Mouse (Mus musculus): Measurements from ENCODE around the gene Sulf2.

Gene Sulf2

DNA sequence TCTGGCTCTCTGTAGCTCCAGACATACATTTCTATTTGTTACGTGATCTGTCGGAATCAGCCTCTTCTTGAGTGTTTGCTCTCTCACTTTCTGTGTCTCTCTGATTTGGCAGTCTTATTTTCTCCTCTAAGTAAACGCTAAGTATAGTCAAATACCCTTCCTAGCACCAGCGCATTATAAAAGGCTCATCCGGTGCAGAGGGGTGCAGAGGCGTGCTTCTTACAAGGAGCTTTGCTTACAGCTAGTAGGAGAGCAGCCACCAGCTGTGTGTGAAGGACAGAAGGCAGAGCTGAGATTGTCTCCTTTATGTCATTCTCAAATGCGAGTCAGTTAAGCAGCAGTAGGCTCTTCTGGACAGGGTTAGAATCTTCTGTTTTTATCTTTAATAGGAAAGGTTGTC, 103.5 kb downstream of the Sulf2 start:
- DNase-seq (ENCODE audit: low spot score): no peak

GRCm38 (mm10) chr2:166051421-166051820, 104.0 kb downstream of the Sulf2 start:
- no peak for DNase-seq (ENCODE audit: low spot score)

DNA sequence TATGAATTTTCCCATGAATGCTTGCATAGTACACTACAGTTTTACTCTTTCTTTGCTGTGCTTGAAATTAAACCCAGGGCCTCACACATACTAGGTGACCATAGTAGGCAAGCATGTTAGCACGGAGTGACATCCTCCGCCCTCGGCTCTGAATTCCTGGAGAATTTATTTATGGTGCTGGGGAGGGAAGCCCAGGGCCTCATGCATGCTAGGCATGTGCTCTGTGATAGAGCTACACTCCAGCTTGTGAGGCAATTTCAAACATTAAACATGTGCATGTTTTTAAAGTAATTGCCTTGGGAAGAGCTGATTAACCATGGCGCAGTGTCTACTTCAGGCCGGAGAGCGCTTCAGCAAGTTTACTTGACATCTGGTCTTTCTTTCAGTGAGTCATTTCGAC, 106.6 kb downstream of the Sulf2 start:
- DNase-seq (ENCODE audit: low spot score): no peak

- DNase-seq (ENCODE audit: low spot score): no peak
These were observed 107.5 kb downstream of the Sulf2 start for GRCm38 (mm10) chr2:166047931-166048330.

- no peak for DNase-seq (ENCODE audit: low spot score)
These were observed 109.6 kb downstream of the Sulf2 start for GRCm38 (mm10) chr2:166045549-166046501.

DNA sequence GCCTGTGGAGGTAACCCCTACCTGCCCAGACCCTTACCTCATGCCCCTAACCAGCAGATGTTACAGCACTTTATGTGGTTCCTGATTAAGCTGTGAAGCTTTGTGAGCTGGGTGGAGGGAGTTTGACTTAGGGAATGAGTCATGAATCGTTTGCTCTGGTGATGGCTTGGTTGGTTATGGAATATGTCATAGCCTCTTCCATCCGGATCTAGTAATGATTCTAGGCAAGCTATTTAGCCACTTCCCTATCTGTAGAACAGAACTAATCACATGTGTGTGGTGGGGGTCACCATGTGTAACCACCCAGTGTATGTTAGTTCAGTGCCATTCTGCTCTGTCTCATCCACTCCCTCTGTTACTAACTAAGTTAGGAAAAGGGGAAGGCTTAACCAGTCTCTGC, 110.5 kb downstream of the Sulf2 start:
- DNase-seq (ENCODE audit: low spot score): no peak

DNA sequence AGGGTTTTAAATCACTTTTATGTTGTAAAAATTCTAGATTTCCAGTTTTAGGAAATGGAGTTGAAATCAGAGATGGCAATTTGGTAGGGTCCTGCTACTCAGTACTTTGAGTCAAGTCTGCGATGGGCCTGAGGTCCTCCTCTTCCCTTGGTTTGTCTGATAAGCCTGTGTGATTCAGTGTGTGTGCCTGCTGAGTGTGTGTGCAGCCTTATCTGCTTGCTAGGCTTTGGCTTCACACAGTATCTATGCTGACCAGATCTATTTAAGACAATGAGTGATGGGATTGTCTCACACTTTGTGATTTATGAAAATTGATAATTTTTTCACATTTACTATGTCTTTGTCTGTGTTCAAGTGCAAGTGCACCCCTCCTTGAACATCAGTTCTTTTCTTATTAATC, 112.9 kb downstream of the Sulf2 start:
- DNase-seq (ENCODE audit: low spot score): no peak

- no peak for DNase-seq (ENCODE audit: low spot score)
These were observed 115.8 kb downstream of the Sulf2 start for GRCm38 (mm10) chr2:166039681-166040080.

DNA sequence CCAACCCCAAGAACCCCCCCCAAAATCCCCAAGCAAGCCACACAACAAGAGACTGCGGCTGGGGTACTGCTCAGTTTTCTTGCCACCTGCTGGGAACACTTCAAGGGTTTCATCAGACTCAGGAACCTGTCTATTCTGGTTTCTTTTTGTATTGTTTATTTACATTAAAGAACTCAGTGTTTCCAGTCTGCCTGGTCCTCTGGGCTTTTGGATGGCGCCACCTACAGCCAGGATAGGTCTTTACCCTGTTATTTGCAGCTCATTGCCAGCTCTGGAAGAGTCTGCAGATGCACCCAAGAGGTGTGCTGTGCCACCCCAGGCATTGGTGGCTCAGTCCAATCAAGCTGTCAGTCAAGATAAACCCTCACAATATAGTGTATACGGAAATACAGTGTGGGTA, 119.7 kb downstream of the Sulf2 start:
- DNase-seq (ENCODE audit: low spot score): no peak

- no peak for DNase-seq (ENCODE audit: low spot score)
These were observed 120.4 kb downstream of the Sulf2 start for GRCm38 (mm10) chr2:166034967-166035490.

DNA sequence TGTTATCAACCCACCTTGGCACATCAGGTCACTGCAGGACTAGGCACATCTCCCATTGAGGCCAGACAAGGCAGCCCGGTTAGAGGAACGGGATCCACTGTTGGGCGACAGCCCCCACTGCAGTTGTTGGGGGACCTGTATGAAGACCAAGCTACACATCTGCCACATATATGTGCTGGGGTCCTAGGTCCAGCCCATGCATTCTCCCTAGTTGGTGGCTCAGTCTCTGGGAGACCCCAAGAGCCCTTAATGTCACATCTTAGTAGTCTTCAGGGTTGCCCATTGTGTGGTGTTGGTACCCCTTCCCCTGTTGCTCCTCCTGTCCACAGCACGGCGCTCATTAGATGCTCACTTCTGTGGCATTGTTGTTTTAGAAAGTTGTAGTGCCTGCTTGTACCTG, 122.8 kb downstream of the Sulf2 start:
- DNase-seq (ENCODE audit: low spot score): no peak

GRCm38 (mm10) chr2:166031120-166031929, 124.1 kb downstream of the Sulf2 start:
- peak; percentile 61 for DNase-seq (ENCODE audit: low spot score)

GRCm38 (mm10) chr2:166030256-166030995, 125.0 kb downstream of the Sulf2 start:
- DNase-seq (ENCODE audit: low spot score): no peak

- no peak for DNase-seq (ENCODE audit: low spot score)
These were observed 126.2 kb downstream of the Sulf2 start for GRCm38 (mm10) chr2:166029232-166029631.

DNA sequence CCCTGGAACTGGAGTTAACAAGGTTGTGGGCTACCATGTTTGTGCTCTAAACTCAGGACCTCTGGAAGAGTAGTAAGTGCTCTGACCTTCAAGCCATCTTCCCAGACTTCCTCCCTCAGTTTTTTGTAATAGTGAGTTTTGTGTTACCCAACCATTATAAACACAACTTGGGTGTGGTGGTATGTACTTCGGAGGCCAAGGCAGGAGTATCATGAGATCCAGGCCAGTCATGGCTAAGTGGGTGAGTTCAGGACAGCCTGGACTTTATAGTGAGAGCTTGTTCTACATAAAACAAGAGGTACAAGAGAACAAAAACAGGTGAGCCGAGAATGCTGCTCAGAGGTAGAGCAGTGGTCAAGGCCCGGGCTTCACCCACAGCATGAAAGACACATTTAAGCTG, 127.6 kb downstream of the Sulf2 start:
- no peak for DNase-seq (ENCODE audit: low spot score)

GRCm38 (mm10) chr2:166025943-166026342, 129.5 kb downstream of the Sulf2 start:
- no peak for DNase-seq (ENCODE audit: low spot score)

GRCm38 (mm10) chr2:166024621-166025020, 130.8 kb downstream of the Sulf2 start:
- DNase-seq (ENCODE audit: low spot score): no peak

GRCm38 (mm10) chr2:166024079-166024478, 131.4 kb downstream of the Sulf2 start:
- no peak for DNase-seq (ENCODE audit: low spot score)

Data from ovary, adult 18-20 months (tissue).